Comparison of ENCODE assay signal across 8 mouse cellular contexts in the genomic region with DNA sequence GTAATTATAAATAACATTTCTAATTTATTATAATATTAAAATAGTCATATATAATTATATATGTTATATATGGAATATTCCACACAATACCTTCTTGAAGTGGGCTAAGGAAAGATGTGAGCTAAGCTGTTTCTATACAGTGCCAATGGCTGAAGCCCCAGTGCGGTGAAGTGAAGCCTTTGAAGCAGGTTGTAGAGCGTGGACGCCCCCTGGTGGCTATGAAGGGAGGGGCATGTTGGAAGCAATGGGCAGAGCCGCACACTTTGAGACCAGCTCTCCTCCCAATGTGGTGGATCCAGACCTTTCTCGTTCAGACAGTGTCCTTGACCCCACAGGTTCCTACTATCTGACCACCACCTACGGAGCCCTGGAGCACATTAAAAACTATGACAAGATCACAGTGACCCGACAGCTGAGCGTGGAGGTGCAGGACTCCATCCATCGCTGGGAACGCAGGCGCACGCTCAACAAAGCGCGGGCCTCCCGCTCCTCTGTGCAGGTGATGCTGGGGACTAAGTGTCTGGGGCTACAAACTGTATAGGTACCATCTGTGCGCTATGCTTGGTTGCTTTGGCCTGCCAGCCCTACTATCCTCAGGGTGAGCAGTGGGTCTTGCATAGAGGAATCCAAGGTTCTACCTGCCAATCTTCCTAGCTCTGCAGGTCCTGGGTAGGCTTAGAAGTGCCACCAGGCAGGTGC. TPM values are rescaled to one million over a fixed set of nuclear protein-coding genes. Genes with fewer than 3 reads are reported as not detected.
DNase-seq lines count a peak whose midpoint lies in the region; ATAC-seq and TF ChIP-seq lines count a peak whose summit lies in the region.

No protein-coding gene starts in this region.

- peak; percentile 94 to 95 for DNase-seq in B cell, adult 2 months
- DNase-seq in heart, embryonic 10.5 days (ENCODE audit: low spot score), result peak; percentile 92
- DNase-seq in liver, adult 2 months (ENCODE audit: extremely low read depth, low read depth, low spot score), result peak; percentile 36
- DNase-seq in naive thymus-derived CD4-positive, alpha-beta T cell, adult 2 months (ENCODE audit: low read depth), result peak; percentile 90
- DNase-seq in spleen, postnatal 4 days (ENCODE audit: low spot score in 2 of 2), result peak; percentile 80 to 93

- TF ChIP-seq POLR2A in bone marrow, adult 2 months (IDR thresholded peaks at IDR 0.05; ENCODE audit: borderline replicate concordance, control insufficient read depth, low read depth, low read length), result no peak
- no peak for TF ChIP-seq POLR2A in liver, adult 2 months (IDR thresholded peaks at IDR 0.05; ENCODE audit: extremely low read depth, insufficient read depth, low read length)

- H3K4me1 ChIP-seq in bone marrow, adult 2 months (ENCODE audit: control insufficient read depth, insufficient read depth, low read length), result peaks cover 4% of the 10 kb centered on the region; the same call in 1 of the 2 replicates
- no peaks in the 10 kb centered on the region for H3K4me1 ChIP-seq in embryonic facial prominence, embryonic 15.5 days
- H3K4me1 ChIP-seq in heart, embryonic 10.5 days, result no peaks in the 10 kb centered on the region
- no peaks in the 10 kb centered on the region for H3K4me1 ChIP-seq in kidney, embryonic 16.5 days (ENCODE audit: insufficient read depth, low read length)
- no peaks in the 10 kb centered on the region for H3K4me1 ChIP-seq in liver, adult 2 months (ENCODE audit: control insufficient read depth, insufficient read depth, low read length)

- H3K4me2 ChIP-seq in embryonic facial prominence, embryonic 15.5 days (replicated peaks), result no peak overlapping the region
- H3K4me2 ChIP-seq in kidney, embryonic 16.5 days (replicated peaks; ENCODE audit: low read depth, low read length), result no peak overlapping the region

- H3K9ac ChIP-seq in embryonic facial prominence, embryonic 15.5 days, result no peak overlapping the region
- H3K9ac ChIP-seq in kidney, embryonic 16.5 days (replicated peaks; ENCODE audit: low read length), result no peak overlapping the region
- H3K9ac ChIP-seq in liver, adult 2 months (ENCODE audit: low read depth, low read length), result no peak overlapping the region

- H3K27ac ChIP-seq in bone marrow, adult 2 months (ENCODE audit: control insufficient read depth, insufficient read depth, low read depth, low read length, poor library complexity), result no peak overlapping the region
- H3K27ac ChIP-seq in embryonic facial prominence, embryonic 15.5 days (replicated peaks), result no peak overlapping the region
- H3K27ac ChIP-seq in heart, embryonic 10.5 days, result no peak overlapping the region
- H3K27ac ChIP-seq in kidney, embryonic 16.5 days (ENCODE audit: low read length), result no peak overlapping the region
- no peak overlapping the region for H3K27ac ChIP-seq in liver, adult 2 months (replicated peaks; ENCODE audit: insufficient read depth, low read depth, low read length)

- WGBS in bone marrow, adult 2 months, result 70% methylated on average over 16 of the region's 16 CpGs
- WGBS in embryonic facial prominence, embryonic 15.5 days, result 55% methylated on average over 16 of the region's 16 CpGs
- WGBS in heart, embryonic 10.5 days, result 51% methylated on average over 16 of the region's 16 CpGs
- WGBS in kidney, embryonic 16.5 days, result 52% methylated on average over 16 of the region's 16 CpGs
- WGBS in liver, adult 2 months, result 69% methylated on average over 16 of the region's 16 CpGs

- H3K36me3 ChIP-seq in embryonic facial prominence, embryonic 15.5 days, result peaks cover 16% of the 10 kb centered on the region
- H3K36me3 ChIP-seq in heart, embryonic 10.5 days, result peaks cover 52% of the 10 kb centered on the region
- H3K36me3 ChIP-seq in kidney, embryonic 16.5 days (ENCODE audit: insufficient read depth, low read length), result peaks cover 35% of the 10 kb centered on the region
- peaks cover 22% of the 10 kb centered on the region; the same call in 1 of the 2 replicates for H3K36me3 ChIP-seq in liver, adult 2 months (ENCODE audit: control insufficient read depth, insufficient read depth, low read length)

- no peaks in the 10 kb centered on the region; the same call in 1 of the 2 replicates for H3K27me3 ChIP-seq in embryonic facial prominence, embryonic 15.5 days
- no peaks in the 10 kb centered on the region for H3K27me3 ChIP-seq in heart, embryonic 10.5 days (ENCODE audit: insufficient read depth, poor library complexity, severe bottlenecking)
- no peaks in the 10 kb centered on the region for H3K27me3 ChIP-seq in kidney, embryonic 16.5 days (ENCODE audit: insufficient read depth, low read length)
- no peaks in the 10 kb centered on the region for H3K27me3 ChIP-seq in liver, adult 2 months (ENCODE audit: control insufficient read depth, insufficient read depth, low read length)

- H3K9me3 ChIP-seq in embryonic facial prominence, embryonic 15.5 days (replicated peaks), result no peaks in the 10 kb centered on the region
- H3K9me3 ChIP-seq in heart, embryonic 10.5 days, result no peaks in the 10 kb centered on the region
- no peaks in the 10 kb centered on the region for H3K9me3 ChIP-seq in kidney, embryonic 16.5 days (ENCODE audit: low read length)

- H3K79me2 ChIP-seq in liver, adult 2 months (ENCODE audit: control insufficient read depth, insufficient read depth, low read length), result no peaks in the 10 kb centered on the region

- peak; percentile 59; the same call in 1 of the 2 replicates for ATAC-seq in embryonic facial prominence, embryonic 15.5 days (ENCODE audit: insufficient number of reproducible peaks, low FRiP score, low TSS enrichment, low read depth)
- ATAC-seq in kidney, embryonic 16.5 days (ENCODE audit: low FRiP score, low TSS enrichment), result peak; percentile 72; the same call in 1 of the 2 replicates

- peak; percentile 93 for TF ChIP-seq CTCF in bone marrow, adult 2 months (IDR thresholded peaks at IDR 0.05; ENCODE audit: control insufficient read depth, insufficient read depth, low read length)
- peak; percentile 97 for TF ChIP-seq CTCF in liver, adult 2 months (IDR thresholded peaks at IDR 0.05; ENCODE audit: low read depth, low read length)

- H3K4me3 ChIP-seq in bone marrow, adult 2 months (replicated peaks; ENCODE audit: control insufficient read depth, low read depth, low read length), result no peak overlapping the region
- H3K4me3 ChIP-seq in embryonic facial prominence, embryonic 15.5 days (replicated peaks), result no peak overlapping the region
- no peak overlapping the region for H3K4me3 ChIP-seq in heart, embryonic 10.5 days
- H3K4me3 ChIP-seq in kidney, embryonic 16.5 days (ENCODE audit: low read length), result no peak overlapping the region
- no peak overlapping the region for H3K4me3 ChIP-seq in liver, adult 2 months (ENCODE audit: insufficient read depth, low read depth, low read length)

RNA-seq across cellular contexts. Expression of gene Lgmn, which starts 52.2 kb away (rescaled TPM):
- 14.5 and 35.4 TPM in 2 replicates for polyA plus RNA-seq in bone marrow, adult 2 months (2011; ENCODE audit: insufficient read depth, insufficient read length, low replicate concordance, missing spikeins)
- 99.5 and 103 TPM in 2 replicates for polyA plus RNA-seq in embryonic facial prominence, embryonic 15.5 days (2015; fragmentation: Nextera tagmentation; extraction: Ambion mirVana)
- 84.4 and 111 TPM in 2 replicates for polyA plus RNA-seq in heart, embryonic 10.5 days (2016; fragmentation: Nextera tagmentation; extraction: Ambion mirVana)
- 153 and 175 TPM in 2 replicates for polyA plus RNA-seq in kidney, embryonic 16.5 days (2015; fragmentation: Nextera tagmentation; extraction: Ambion mirVana)
- total RNA-seq in liver, adult 2 months (2014; rRNA removed), result 59.6 and 60.6 TPM in 2 replicates
- 33.5 and 48.5 TPM in 2 replicates for polyA plus RNA-seq in liver, adult 2 months (2012; rRNA removed)

Comparison
In these comparisons a context has a peak if more than half of its experiments do, and no peak if none do; other contexts are left out.
1. DNase-seq: peak in every context shown above with its lines; median percentile 94 in B cell, adult 2 months; 92 in heart, embryonic 10.5 days; 90 in naive thymus-derived CD4-positive, alpha-beta T cell, adult 2 months; 86 in spleen, postnatal 4 days; 36 in liver, adult 2 months.